Mouse (Mus musculus) monocyte, adult 5-6 weeks (primary cell): Measurements from ENCODE around the gene Ergic2. TPM values are rescaled to one million over a fixed set of nuclear protein-coding genes. Genes with fewer than 3 reads are reported as not detected.

Experiments
- ATAC-seq: fragments of 153-309, 156-312 bp; replicated peaks from 2 replicates; pipeline ENCODE4 v1.8.0; 2017; ENCODE audit warnings: mild to moderate bottlenecking; ENCODE audit not compliant: low TSS enrichment, insufficient number of reproducible peaks, severe bottlenecking, poor library complexity, low FRiP score
- total RNA-seq: library from RNA; stranded (forward); fragments of 200-1000, 200-491, 200-594 nt; gene quantifications from 3 replicates; pipeline ENCODE4 v1.2.3, GENCODE M21; 2017

The Ergic2 gene
- 161 to 176 TPM (median 163 TPM) in 3 replicates for total RNA-seq

- ATAC-seq: peak; percentile 97
These were observed at the start of gene Ergic2 for GRCm38 (mm10) chr6:148211897-148212680. Gene Ergic2 (minus strand): TSS chr6:148212374.

- no peak for ATAC-seq
These were observed 48.5 kb upstream of the Ergic2 start for GRCm38 (mm10) chr6:148260729-148261101.

DNA sequence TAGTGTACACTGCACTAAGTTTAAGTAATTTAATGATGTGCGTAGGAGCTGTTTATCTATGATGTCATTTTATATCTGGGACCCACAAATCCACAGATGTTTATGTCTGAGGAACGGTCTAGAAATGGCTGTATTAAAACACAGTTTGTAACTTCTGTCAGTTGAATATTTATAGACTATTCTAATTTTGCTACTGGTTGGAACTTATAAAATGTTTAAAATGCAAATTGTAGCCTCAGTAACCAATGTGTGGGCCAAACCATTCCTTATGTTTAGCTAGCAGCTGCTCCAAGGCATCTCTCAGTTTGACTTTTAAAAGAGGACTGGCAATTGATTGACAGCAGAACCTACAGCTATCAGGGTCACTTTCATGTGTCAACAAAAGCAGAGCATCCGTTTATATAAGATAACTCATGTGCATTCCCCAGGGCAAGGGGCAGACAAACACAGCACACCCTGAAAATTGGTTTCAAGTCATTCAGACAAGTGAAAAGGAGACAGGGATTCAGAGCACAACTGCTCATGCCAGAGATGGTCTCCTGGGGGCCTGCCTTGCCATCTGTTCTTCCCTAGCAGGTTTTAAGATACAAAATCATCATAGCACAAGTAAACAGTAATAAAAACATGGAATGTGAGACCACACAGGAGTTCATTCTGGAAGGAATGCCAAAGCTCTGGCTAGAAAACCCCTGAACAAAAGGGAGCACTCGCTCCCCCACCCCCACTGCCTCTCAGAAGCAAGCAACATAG is 48.0 kb upstream of the Ergic2 start:
- no peak for ATAC-seq

DNA sequence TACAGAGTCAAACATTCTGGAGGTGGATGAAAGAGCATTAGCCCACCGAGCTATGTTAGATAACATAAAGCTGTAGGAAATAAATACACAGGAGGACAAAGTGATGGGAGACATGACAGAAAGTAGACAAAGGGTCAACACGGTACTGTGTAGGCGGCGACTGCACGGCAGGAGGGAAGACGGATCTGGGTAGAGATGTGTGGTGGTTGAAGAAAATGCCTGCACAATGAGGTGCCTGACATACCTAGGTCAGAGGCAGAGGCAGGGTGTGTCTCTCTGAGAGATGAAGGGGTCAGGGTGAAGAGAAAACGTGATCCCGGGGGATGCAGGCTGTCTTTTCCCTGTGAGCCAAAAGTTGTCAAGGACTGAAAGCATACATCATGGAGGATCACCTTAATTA is 46.9 kb upstream of the Ergic2 start:
- ATAC-seq: no peak

DNA sequence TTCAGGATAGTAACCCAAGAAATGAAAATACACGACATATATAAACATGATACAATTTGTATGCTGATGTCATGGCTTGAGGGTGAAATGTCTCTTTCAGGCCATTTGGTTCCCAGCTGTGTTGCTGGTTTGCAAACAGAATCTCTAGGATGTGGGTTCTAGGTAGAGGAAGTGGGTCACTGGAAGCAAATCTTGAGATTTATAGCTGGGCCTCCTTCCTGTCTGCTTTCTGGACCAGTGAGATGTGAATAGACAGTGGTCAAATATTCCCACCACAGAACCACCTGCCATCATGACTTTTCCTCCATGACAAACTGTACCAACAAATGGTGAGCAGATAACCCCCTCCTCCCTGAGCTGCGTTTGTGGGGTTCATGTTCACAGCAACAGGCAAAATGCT is 45.6 kb upstream of the Ergic2 start:
- no peak for ATAC-seq

- ATAC-seq: no peak
These were observed 43.9 kb upstream of the Ergic2 start for GRCm38 (mm10) chr6:148256109-148256508.

DNA sequence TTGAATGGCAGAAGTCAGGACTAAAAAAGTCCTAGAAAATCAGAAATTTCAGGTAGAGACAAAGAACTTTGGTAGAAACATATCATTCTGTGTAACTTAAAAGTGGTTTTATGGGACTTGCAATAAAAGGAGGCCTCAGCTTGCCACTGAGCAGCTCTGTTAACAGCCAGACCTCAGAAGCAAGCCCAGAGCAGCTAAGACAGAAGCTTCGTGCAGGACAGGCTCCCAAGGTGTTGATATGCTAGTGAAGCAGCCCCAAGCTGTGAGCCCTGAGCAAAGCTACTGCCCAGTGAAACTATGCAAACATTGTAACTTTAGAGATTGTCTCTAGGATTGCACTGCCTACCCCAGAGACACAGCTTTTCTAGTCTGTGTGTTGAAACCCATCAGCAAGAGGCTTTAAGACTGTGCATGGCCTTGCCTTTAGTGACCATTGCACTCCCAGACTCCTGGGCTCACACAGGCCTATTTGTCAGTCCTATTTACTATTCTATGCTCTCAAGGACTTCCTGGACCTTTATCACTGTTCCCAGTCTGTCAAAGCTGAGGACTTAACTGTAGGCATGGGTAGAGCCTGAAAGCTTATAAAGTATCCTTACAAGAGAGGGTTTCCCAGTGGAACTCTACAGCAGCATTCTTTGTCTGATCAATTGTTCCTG is 43.4 kb upstream of the Ergic2 start:
- ATAC-seq: no peak

- no peak for ATAC-seq
These were observed 37.0 kb upstream of the Ergic2 start for GRCm38 (mm10) chr6:148249221-148249620.

GRCm38 (mm10) chr6:148248625-148249024 is 36.5 kb upstream of the Ergic2 start:
- no peak for ATAC-seq

- no peak for ATAC-seq
These were observed 34.4 kb upstream of the Ergic2 start for GRCm38 (mm10) chr6:148246544-148246943.

DNA sequence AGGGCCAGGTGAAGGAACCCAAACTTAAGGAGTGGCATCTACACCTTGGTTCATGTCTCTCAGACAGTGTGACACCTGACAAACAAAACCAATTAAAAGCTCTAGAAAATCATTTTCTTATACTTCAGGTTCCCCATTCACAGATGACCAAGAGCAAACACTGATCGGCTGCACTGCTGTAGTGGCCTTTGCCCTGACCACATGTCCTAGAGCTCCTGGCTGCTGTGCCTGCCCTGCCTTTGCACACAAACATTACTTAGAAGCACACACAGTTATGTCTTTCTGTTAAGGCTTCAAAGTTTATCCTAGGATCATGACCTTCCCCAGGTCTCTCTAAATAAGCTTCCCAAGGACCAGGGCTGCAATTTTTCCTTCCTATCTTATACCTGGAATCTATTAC is 32.7 kb upstream of the Ergic2 start:
- ATAC-seq: no peak

DNA sequence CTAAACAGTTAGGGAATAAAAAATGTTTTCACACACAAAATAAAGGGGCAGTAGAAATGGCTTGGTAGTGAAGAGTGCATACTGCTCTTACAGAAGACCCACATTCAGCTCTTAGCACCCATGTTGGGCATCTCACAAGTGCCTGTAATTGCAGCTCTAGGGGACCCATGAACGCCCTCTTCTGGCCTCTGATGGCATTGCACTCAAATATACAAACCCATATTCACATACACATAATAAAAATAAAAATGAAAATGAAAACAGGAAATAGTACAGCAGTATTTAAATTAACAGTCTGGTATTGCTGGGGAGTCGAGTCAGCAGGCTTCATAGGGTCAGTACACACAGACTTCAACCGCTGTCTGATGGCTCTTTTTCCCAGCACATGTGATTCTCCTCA is 30.1 kb upstream of the Ergic2 start:
- ATAC-seq: no peak

- no peak for ATAC-seq
These were observed 29.5 kb upstream of the Ergic2 start for GRCm38 (mm10) chr6:148241685-148242084.

GRCm38 (mm10) chr6:148239311-148239710 is 27.1 kb upstream of the Ergic2 start:
- ATAC-seq: no peak

DNA sequence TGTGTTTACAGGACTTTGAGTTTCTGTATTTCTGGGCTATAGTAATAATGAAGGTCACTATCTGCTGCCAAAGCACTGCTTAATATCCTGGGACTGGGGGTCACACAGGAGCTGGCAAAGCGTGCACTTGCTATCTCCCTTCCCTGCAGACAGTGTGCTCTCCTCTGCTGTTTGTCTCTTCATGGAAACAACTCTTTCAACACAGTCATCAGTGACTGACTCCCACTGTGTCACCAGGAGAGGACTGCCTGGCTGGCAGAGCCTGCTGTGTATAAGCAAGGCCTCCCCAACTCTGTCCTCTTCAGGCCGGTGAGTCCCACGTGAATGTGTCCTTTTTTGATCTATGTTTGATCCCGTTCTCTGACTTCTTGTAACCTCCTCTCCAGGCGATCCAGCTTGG is 25.3 kb upstream of the Ergic2 start:
- ATAC-seq: no peak

DNA sequence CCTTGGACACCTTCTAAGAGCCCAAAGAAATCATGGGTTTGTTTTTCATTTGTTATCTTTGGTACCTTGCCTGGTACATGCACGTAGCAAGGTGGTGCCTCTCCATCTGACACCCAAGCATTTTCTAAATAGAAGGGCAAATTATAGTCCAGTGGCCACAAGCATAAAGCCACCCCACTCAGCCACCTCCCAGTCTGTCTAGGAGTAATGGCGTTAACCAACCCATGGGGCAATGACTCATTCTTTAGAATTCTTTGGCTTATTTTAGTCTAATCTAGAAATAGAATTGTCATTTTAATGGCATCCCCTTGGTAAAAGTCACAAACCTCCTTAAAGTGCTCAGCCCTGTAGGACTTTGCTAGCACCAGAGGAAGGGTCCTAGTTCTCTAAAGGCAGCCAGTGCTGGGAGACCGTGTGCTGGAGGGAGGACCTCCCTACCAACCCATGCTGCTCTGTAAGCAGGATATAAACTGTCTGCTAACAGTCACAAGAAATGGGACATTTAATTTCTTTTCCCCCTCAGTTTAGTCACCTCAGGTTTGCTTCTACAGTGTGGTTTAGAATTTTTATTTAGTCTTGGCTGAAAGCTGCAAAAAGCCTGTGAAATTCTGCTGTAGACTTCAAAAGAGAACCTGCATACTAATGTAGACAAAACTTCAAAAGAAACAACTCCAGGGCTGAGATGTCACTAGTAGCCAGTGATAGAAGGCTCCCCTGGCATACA is 22.1 kb upstream of the Ergic2 start:
- no peak for ATAC-seq

- no peak for ATAC-seq
These were observed 15.4 kb upstream of the Ergic2 start for GRCm38 (mm10) chr6:148227542-148227941.

GRCm38 (mm10) chr6:148222686-148223085 is 10.5 kb upstream of the Ergic2 start:
- ATAC-seq: no peak
